Mouse (Mus musculus): ENCODE measurements around the gene Foxk2.
A peak's percentile ranks its signal among the peaks of the same experiment; 100 is the strongest.
"Not testable (repeated sequence)": the region's sequence is repeated elsewhere in the genome, so short reads cannot be mapped to it uniquely, and the experiment has no call there.

Gene Foxk2

GRCm38 (mm10) chr11:121278011-121278410 is 18.2 kb downstream of the Foxk2 start:
- peak; percentile 36 for DNase-seq (ENCODE audit: low read depth)

- DNase-seq (ENCODE audit: low read depth): no peak
Observed at GRCm38 (mm10) chr11:121282911-121283310, 23.1 kb downstream of the Foxk2 start.

- peak; percentile 51 for DNase-seq (ENCODE audit: low read depth)
Observed at GRCm38 (mm10) chr11:121289859-121290258, 30.1 kb downstream of the Foxk2 start.

- no peak for DNase-seq (ENCODE audit: low read depth)
Observed at GRCm38 (mm10) chr11:121294771-121295170, 35.0 kb downstream of the Foxk2 start.

- no peak for DNase-seq (ENCODE audit: low read depth)
Observed at GRCm38 (mm10) chr11:121298493-121298892, 38.7 kb downstream of the Foxk2 start.

- DNase-seq (ENCODE audit: low read depth): no peak
Observed at GRCm38 (mm10) chr11:121300265-121300664, 40.5 kb downstream of the Foxk2 start.

GRCm38 (mm10) chr11:121305371-121305770 is 45.6 kb downstream of the Foxk2 start:
- DNase-seq (ENCODE audit: low read depth): no peak

GRCm38 (mm10) chr11:121306608-121307007 is 46.8 kb downstream of the Foxk2 start:
- no peak for DNase-seq (ENCODE audit: low read depth)

GRCm38 (mm10) chr11:121307712-121308111 is 47.9 kb downstream of the Foxk2 start:
- DNase-seq (ENCODE audit: low read depth): not testable (repeated sequence)

- no peak for DNase-seq (ENCODE audit: low read depth)
Observed at GRCm38 (mm10) chr11:121326034-121326433, 66.2 kb downstream of the Foxk2 start.

- no peak for DNase-seq (ENCODE audit: low read depth)
Observed at GRCm38 (mm10) chr11:121326681-121327080, 66.9 kb downstream of the Foxk2 start.

GRCm38 (mm10) chr11:121328206-121328605 is 68.4 kb downstream of the Foxk2 start:
- no peak for DNase-seq (ENCODE audit: low read depth)

GRCm38 (mm10) chr11:121328619-121329018 is 68.8 kb downstream of the Foxk2 start:
- DNase-seq (ENCODE audit: low read depth): no peak

- DNase-seq (ENCODE audit: low read depth): no peak
Observed at GRCm38 (mm10) chr11:121331641-121332040, 71.9 kb downstream of the Foxk2 start.

GRCm38 (mm10) chr11:121339647-121340046 is 79.9 kb downstream of the Foxk2 start:
- DNase-seq (ENCODE audit: low read depth): no peak

GRCm38 (mm10) chr11:121340287-121340686 is 80.5 kb downstream of the Foxk2 start:
- no peak for DNase-seq (ENCODE audit: low read depth)

- peak; percentile 73 for DNase-seq (ENCODE audit: low read depth)
Observed at GRCm38 (mm10) chr11:121342423-121342822, 82.6 kb downstream of the Foxk2 start.

GRCm38 (mm10) chr11:121347036-121347435 is 87.2 kb downstream of the Foxk2 start:
- no peak for DNase-seq (ENCODE audit: low read depth)

GRCm38 (mm10) chr11:121348166-121348565 is 88.4 kb downstream of the Foxk2 start:
- DNase-seq (ENCODE audit: low read depth): no peak

- not testable (repeated sequence) for DNase-seq (ENCODE audit: low read depth)
Observed at GRCm38 (mm10) chr11:121348727-121349126, 88.9 kb downstream of the Foxk2 start.

- DNase-seq (ENCODE audit: low read depth): peak; percentile 56
Observed at GRCm38 (mm10) chr11:121353326-121354090, 93.7 kb downstream of the Foxk2 start.

GRCm38 (mm10) chr11:121354091-121354707 is 94.4 kb downstream of the Foxk2 start, which contains the start of gene Wdr45b:
TSS of gene Wdr45b (minus strand) at chr11:121354445.
- DNase-seq (ENCODE audit: low read depth): peak; percentile 98
